Mouse (Mus musculus): ENCODE results near the gene Tmem176a. TPM values are rescaled to one million over a fixed set of nuclear protein-coding genes. Genes with fewer than 3 reads are reported as not detected.

Gene Tmem176a
- total and polyA plus RNA-seq, 3 experiments = 3.9 to 18.5 TPM; not detected in 1

- TF ChIP-seq UBTF (IDR thresholded peaks at IDR 0.05; ENCODE audit: borderline replicate concordance, insufficient read depth, low read depth, low read length) (no peak), ZNF384 (IDR thresholded peaks at IDR 0.05; ENCODE audit: low read depth, low read length) (no peak), ZMIZ1 (IDR thresholded peaks at IDR 0.05; ENCODE audit: low read depth, low read length) (no peak), TBP (IDR thresholded peaks at IDR 0.05; ENCODE audit: low read depth, low read length) (no peak), GATA1 (IDR thresholded peaks at IDR 0.05; ENCODE audit: low read depth, low read length) (no peak), GABPA (IDR thresholded peaks at IDR 0.05; ENCODE audit: low read depth, low read length) (no peak), POLR2AphosphoS5 (IDR thresholded peaks at IDR 0.05; ENCODE audit: borderline replicate concordance, low read depth, low read length) (no peak), KAT2A (conservative IDR thresholded peaks at IDR 0.05; ENCODE audit: low read depth, low read length) (no peak), SIN3A (IDR thresholded peaks at IDR 0.05; ENCODE audit: low read length) (no peak), TCF12 (IDR thresholded peaks at IDR 0.05; ENCODE audit: low read depth, low read length) (no peak), MYC (IDR thresholded peaks at IDR 0.05; ENCODE audit: low read depth, low read length) (no peak), RAD21 (IDR thresholded peaks at IDR 0.05; ENCODE audit: low read depth, low read length) (no peak), HCFC1 (IDR thresholded peaks at IDR 0.05; ENCODE audit: low read depth, low read length) (no peak), SMC3 (IDR thresholded peaks at IDR 0.05; ENCODE audit: low read depth, low read length) (no peak), BHLHE40 (IDR thresholded peaks at IDR 0.05; ENCODE audit: borderline replicate concordance, low read depth, low read length) (no peak)
- no peaks in the 10 kb centered on the region for H3K79me2 ChIP-seq (ENCODE audit: control insufficient read depth, insufficient read depth, low read length, poor library complexity)
Measured at GRCm38 (mm10) chr6:48894938-48895818, 54.5 kb downstream of the Tmem176a start.

DNA sequence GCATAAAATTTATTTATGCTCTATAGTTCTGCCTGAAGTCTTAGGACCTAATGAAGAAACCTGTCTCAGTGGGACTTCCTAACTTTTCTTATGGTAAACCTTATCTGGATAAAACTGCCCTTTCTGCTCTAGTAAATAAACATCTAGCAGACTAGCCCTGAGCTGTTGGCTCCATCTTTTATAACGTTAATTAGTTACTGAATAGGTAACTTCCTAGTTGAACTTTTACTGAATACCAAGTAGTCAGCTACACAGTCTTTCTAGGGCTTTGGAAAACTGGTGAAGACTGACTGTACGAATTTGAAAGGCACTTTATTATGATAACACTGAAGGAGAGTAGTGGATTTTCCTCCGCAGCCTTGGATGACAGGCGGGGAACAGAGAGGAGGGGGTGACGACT lies 55.2 kb downstream of the Tmem176a start:
- Histone ChIP-seq H3K9ac (ENCODE audit: control insufficient read depth, low read depth, low read length, poor library complexity, severe bottlenecking) (no peak overlapping the region), H3K27me3 (ENCODE audit: control insufficient read depth in 1 of 2, insufficient read depth in 2 of 2, low read length in 2 of 2) (no peaks in the 10 kb centered on the region)
- no peak for TF ChIP-seq MYB (IDR thresholded peaks at IDR 0.05; ENCODE audit: low read depth, low read length)
- no peak for TF ChIP-seq POLR2AphosphoS2 (IDR thresholded peaks at IDR 0.05; ENCODE audit: low read length)
- no peak for TF ChIP-seq KAT2A (conservative IDR thresholded peaks at IDR 0.05; ENCODE audit: low read depth, low read length)
- no peak for TF ChIP-seq EP300 (IDR thresholded peaks at IDR 0.05; ENCODE audit: low read depth in 1 of 2, low read length in 2 of 2)
- no peak for TF ChIP-seq MYC (IDR thresholded peaks at IDR 0.05; ENCODE audit: low read depth, low read length)
- TF ChIP-seq MXI1 (IDR thresholded peaks at IDR 0.05; ENCODE audit: low read depth, low read length) = no peak
- no peak for TF ChIP-seq ZNF384 (IDR thresholded peaks at IDR 0.05; ENCODE audit: low read depth, low read length)
- TF ChIP-seq USF1 (IDR thresholded peaks at IDR 0.05; ENCODE audit: low read depth, low read length) = no peak

More at GRCm38 (mm10) chr6:48894938-48895818, 54.5 kb downstream of the Tmem176a start:
- DNase-seq (ENCODE audit: low read depth, low spot score) = no peak
- H3K9me3 ChIP-seq (replicated peaks; ENCODE audit: insufficient read depth, low read length) = no peaks in the 10 kb centered on the region
- peaks cover 0 to 15% of the 10 kb centered on the region in 2 experiments; a peak in 3 of 4 replicates for H3K4me1 ChIP-seq (ENCODE audit: control insufficient read depth in 1 of 2, insufficient read depth in 2 of 2, low read length in 2 of 2)
- H3K27ac ChIP-seq (ENCODE audit: control insufficient read depth, low read depth, low read length) = no peak overlapping the region
- H3K9ac ChIP-seq (ENCODE audit: control insufficient read depth, low read depth, low read length, poor library complexity, severe bottlenecking) = no peak overlapping the region
- no peaks in the 10 kb centered on the region for H3K27me3 ChIP-seq (ENCODE audit: control insufficient read depth in 1 of 2, insufficient read depth in 2 of 2, low read length in 2 of 2)
- H3K36me3 ChIP-seq (ENCODE audit: control insufficient read depth in 1 of 2, insufficient read depth in 2 of 2, low read length in 2 of 2) = peaks cover 0 to 9% of the 10 kb centered on the region in 2 experiments; a peak in 2 of 4 replicates
- no peak overlapping the region for H3K4me3 ChIP-seq (ENCODE audit: control insufficient read depth in 1 of 2, insufficient read depth in 1 of 2, low read depth in 2 of 2, low read length in 2 of 2)

More for the DNA sequence above, 55.2 kb downstream of the Tmem176a start:
- no peaks in the 10 kb centered on the region for H3K9me3 ChIP-seq (replicated peaks; ENCODE audit: insufficient read depth, low read length)
- no peak overlapping the region for H3K4me3 ChIP-seq (ENCODE audit: control insufficient read depth in 1 of 2, insufficient read depth in 1 of 2, low read depth in 2 of 2, low read length in 2 of 2)
- peaks cover 0 to 13% of the 10 kb centered on the region in 2 experiments; a peak in 3 of 4 replicates for H3K4me1 ChIP-seq (ENCODE audit: control insufficient read depth in 1 of 2, insufficient read depth in 2 of 2, low read length in 2 of 2)
- no peak overlapping the region for H3K27ac ChIP-seq (ENCODE audit: control insufficient read depth, low read depth, low read length)
- DNase-seq (ENCODE audit: low read depth, low spot score) = no peak
- H3K36me3 ChIP-seq (ENCODE audit: control insufficient read depth in 1 of 2, insufficient read depth in 2 of 2, low read length in 2 of 2) = peaks cover 0 to 9% of the 10 kb centered on the region in 2 experiments; a peak in 2 of 4 replicates
- no peaks in the 10 kb centered on the region for H3K79me2 ChIP-seq (ENCODE audit: control insufficient read depth, insufficient read depth, low read length, poor library complexity)

Measured in MEL (cell line).